Mouse (Mus musculus) hindbrain, embryonic 13.5 days (tissue): ENCODE measurements around the gene Gse1. TPM values are rescaled to one million over a fixed set of nuclear protein-coding genes. Genes with fewer than 3 reads are reported as not detected.

Source experiments
- ATAC-seq: fragments of 200-750 bp; cut with Nextera tagmentation; 2 replicates; pipeline ENCODE4 v1.8.0; 2017; ENCODE audit warnings: moderate TSS enrichment; ENCODE audit not compliant: low FRiP score
- H3K27ac ChIP-seq: fragments of 300-500 bp; sonication (generic); 2 replicates; pipeline ENCODE4 v1.5.1; 2015; ENCODE audit warnings: inconsistent platforms, mild to moderate bottlenecking, moderate library complexity
- H3K27me3 ChIP-seq: fragments of 300-500 bp; sonication (generic); 2 replicates; pipeline ENCODE4 v1.6.1; 2015; ENCODE audit warnings: mild to moderate bottlenecking, inconsistent platforms
- H3K36me3 ChIP-seq: fragments of 300-500 bp; sonication (generic); 2 replicates; pipeline ENCODE4 v1.6.1; 2015; ENCODE audit warnings: mild to moderate bottlenecking, inconsistent platforms
- H3K4me1 ChIP-seq: fragments of 300-500 bp; sonication (generic); replicated peaks from 2 replicates; pipeline ENCODE4 v1.6.1; 2015; ENCODE audit warnings: inconsistent platforms
- H3K4me2 ChIP-seq: fragments of 300-500 bp; sonication (generic); 2 replicates; pipeline ENCODE4 v1.6.1; 2015; ENCODE audit warnings: inconsistent platforms, mild to moderate bottlenecking, moderate library complexity
- H3K4me3 ChIP-seq: fragments of 300-500 bp; sonication (generic); 2 replicates; pipeline ENCODE4 v1.5.1; 2015; ENCODE audit warnings: mild to moderate bottlenecking, inconsistent platforms
- H3K9ac ChIP-seq: fragments of 300-500 bp; sonication (generic); 2 replicates; pipeline ENCODE4 v1.6.1; 2015; ENCODE audit warnings: mild to moderate bottlenecking, inconsistent platforms
- H3K9me3 ChIP-seq: fragments of 300-500 bp; sonication (generic); 2 replicates; pipeline ENCODE4 v1.6.1; 2016; ENCODE audit warnings: inconsistent platforms
- whole genome bisulfite sequencing: fragments of 180-500 bp; shearing (Covaris S2); methylation state at CpG from one replicate; pipeline ENCODE4 v1.1.7; 2015; 5-methylcytosine and 5-hydroxymethylcytosine counted together
- polyA plus RNA-seq: library from polyadenylated mRNA; unstranded; fragments of >200 nt; fragmentation: Nextera tagmentation; extraction: Ambion mirVana; gene quantifications from 2 replicates; pipeline ENCODE4 v1.2.1, GENCODE M21; 2015

Gene Gse1
- polyA plus RNA-seq, 1 experiment from 2014 or later = 22.1 TPM

DNA sequence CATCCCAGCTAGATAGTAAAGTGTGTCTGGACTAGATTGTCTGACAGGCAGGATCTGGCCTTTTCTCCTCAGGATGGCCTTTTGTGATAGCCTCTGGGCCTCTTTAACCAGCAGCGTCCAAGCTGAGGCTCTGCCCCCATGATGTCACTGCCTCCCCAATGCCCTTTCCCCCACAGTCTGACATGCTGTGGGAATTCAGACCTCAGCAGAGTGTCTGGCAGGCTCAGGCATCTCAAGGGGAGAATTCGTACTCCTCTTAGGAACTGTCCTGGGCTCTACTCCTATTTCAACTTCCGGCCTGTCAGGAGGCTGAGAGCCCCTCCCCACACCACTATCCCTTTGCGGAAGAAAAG lies 236.3 kb downstream of the Gse1 start:
- H3K36me3 ChIP-seq = no peaks in the 10 kb centered on the region
- no peak overlapping the region for H3K27ac ChIP-seq
- 0 out of 2 replicates have a peak, but pooled peaks cover 5% of the 10 kb centered on the region for H3K27me3 ChIP-seq
- ATAC-seq = no peak
- H3K4me3 ChIP-seq = no peak overlapping the region
- peaks cover 70% of the 10 kb centered on the region for H3K4me1 ChIP-seq
- 65% methylated on average over 4 of the region's 4 CpGs for WGBS
- H3K9ac ChIP-seq = no peak overlapping the region
- H3K4me2 ChIP-seq = no peak overlapping the region
- H3K9me3 ChIP-seq = no peaks in the 10 kb centered on the region

DNA sequence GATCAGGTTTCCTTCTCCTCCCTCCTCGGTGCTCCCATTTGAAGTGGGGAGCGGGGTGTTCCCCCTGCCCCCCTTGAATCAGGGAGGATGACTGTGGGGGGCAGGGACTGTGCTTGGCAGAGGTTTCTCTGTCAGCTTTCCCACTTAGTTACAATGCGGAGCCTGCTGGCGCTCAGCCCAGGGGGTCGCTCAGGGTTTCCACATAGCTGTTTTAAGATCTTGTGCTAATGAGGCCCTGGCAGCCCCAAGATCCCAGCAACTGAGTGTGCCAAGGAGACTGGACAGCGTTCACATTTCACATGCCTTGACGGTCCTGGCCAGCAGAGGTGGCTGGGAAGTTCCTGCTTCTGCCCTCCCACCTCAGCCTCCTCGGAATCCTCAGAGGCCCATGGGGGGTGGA lies 237.5 kb downstream of the Gse1 start:
- Histone ChIP-seq H3K4me1 (peaks cover 69% of the 10 kb centered on the region), H3K27me3 (0 out of 2 replicates have a peak, but pooled peaks cover 5% of the 10 kb centered on the region), H3K9me3 (no peaks in the 10 kb centered on the region), H3K36me3 (no peaks in the 10 kb centered on the region), H3K9ac (no peak overlapping the region), H3K4me2 (no peak overlapping the region), H3K4me3 (no peak overlapping the region), H3K27ac (peak overlapping the region; percentile 58)
- 14% methylated on average over 8 of the region's 8 CpGs for WGBS
- no peak; the same call in 1 of the 2 replicates for ATAC-seq

DNA sequence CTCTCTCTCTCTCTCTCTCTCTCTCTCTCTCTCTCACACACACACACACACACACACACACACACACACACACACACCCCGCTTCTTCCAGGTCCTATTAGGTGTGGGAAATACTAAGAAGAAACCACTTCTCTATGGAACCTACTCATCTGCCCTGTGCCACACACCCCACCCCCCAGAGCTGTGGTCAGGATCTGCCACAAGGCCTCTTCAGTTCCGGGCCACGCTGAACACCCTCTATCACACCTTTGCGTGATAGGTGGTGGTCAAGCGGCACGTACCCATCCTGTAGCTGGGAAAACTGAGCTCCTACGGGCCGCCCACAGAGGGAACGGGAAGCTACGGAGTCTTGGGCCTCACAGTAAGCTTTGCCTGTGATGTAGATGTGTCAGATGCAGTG lies 238.0 kb downstream of the Gse1 start:
- Histone ChIP-seq H3K4me1 (peaks cover 69% of the 10 kb centered on the region), H3K9me3 (no peaks in the 10 kb centered on the region), H3K36me3 (no peaks in the 10 kb centered on the region), H3K27me3 (0 out of 2 replicates have a peak, but pooled peaks cover 5% of the 10 kb centered on the region), H3K4me3 (no peak overlapping the region), H3K9ac (peak overlapping the region; percentile 29; the same call in 1 of the 2 replicates), H3K27ac (no peak overlapping the region), H3K4me2 (no peak overlapping the region)
- 62% methylated on average over 10 of the region's 10 CpGs for WGBS
- ATAC-seq = no peak

DNA sequence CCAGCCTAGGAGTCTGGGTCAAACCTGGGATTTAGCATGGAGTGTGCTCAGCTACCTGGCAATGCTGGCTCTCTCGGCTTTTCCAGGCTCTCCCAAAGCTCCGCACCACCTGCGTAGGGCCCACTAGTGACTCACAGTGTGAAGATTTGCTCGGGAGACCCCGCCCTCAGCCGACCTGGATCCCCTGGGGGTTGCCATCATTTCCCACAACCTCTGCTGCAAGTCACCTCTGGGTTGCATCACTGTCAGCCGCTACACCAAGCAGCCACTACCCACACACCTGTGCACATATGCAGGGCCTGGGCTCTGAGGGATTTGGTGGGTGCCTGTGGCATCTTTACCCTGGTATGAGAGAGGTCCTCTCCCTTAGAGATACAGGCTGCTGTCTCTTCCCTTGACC lies 239.3 kb downstream of the Gse1 start:
- Histone ChIP-seq H3K4me3 (no peak overlapping the region), H3K9ac (no peak overlapping the region; the same call in 1 of the 2 replicates), H3K36me3 (no peaks in the 10 kb centered on the region), H3K27me3 (0 out of 2 replicates have a peak, but pooled peaks cover 5% of the 10 kb centered on the region), H3K4me2 (no peak overlapping the region), H3K9me3 (no peaks in the 10 kb centered on the region), H3K27ac (no peak overlapping the region), H3K4me1 (peaks cover 69% of the 10 kb centered on the region)
- 87% methylated on average over 7 of the region's 7 CpGs for WGBS
- ATAC-seq = no peak

DNA sequence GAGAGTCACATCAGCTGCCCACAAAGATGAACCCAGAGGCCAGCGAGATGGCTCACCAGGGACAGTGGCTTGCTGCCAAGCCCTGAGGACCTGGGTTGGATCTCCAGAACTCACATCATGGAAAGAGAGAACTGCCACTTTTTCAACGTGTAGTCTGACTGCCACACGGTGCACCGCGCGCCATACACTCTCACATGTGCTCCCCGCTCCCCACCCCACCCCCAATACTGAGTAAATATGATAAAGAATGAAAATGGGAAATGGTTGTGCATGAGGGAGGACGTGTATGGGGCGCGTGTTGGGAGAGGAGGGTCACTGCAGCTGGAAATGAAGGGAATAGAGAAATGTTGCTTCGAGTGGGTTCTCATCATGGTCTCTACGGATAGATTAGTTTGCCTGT lies 241.9 kb downstream of the Gse1 start:
- 0 out of 2 replicates have a peak, but pooled peaks cover 5% of the 10 kb centered on the region for H3K27me3 ChIP-seq
- H3K27ac ChIP-seq = no peak overlapping the region
- no peaks in the 10 kb centered on the region for H3K36me3 ChIP-seq
- H3K9ac ChIP-seq = no peak overlapping the region
- H3K4me3 ChIP-seq = no peak overlapping the region
- peaks cover 87% of the 10 kb centered on the region for H3K4me1 ChIP-seq
- no peak overlapping the region for H3K4me2 ChIP-seq
- WGBS = 93% methylated on average over 12 of the region's 12 CpGs
- ATAC-seq = no peak
- H3K9me3 ChIP-seq = no peaks in the 10 kb centered on the region

DNA sequence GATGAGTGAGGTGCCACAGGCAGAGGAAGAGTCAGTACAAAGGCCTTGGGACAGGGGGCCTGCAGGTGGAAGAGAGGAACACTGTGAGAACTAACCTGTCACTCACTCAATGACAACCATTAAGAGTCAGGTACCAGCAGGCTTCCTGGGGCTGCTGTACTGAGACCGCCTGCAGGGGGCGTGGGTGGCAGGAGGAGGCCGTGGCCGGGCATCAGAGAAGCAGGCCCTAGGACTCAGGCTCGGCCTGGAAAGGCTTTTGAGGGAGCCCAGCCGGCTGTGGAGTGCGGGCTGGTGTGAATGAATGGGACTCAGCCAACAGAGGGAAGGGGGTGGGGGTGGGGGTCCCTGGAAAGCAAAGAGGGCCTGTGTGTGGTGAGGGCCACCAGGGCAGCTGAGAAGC lies 242.9 kb downstream of the Gse1 start:
- Histone ChIP-seq H3K4me2 (no peak overlapping the region), H3K9me3 (no peaks in the 10 kb centered on the region), H3K4me3 (no peak overlapping the region), H3K4me1 (peaks cover 88% of the 10 kb centered on the region), H3K27me3 (0 out of 2 replicates have a peak, but pooled peaks cover 5% of the 10 kb centered on the region), H3K27ac (peak overlapping the region; percentile 87), H3K9ac (no peak overlapping the region), H3K36me3 (no peaks in the 10 kb centered on the region)
- WGBS = 9% methylated on average over 7 of the region's 7 CpGs
- no peak for ATAC-seq

DNA sequence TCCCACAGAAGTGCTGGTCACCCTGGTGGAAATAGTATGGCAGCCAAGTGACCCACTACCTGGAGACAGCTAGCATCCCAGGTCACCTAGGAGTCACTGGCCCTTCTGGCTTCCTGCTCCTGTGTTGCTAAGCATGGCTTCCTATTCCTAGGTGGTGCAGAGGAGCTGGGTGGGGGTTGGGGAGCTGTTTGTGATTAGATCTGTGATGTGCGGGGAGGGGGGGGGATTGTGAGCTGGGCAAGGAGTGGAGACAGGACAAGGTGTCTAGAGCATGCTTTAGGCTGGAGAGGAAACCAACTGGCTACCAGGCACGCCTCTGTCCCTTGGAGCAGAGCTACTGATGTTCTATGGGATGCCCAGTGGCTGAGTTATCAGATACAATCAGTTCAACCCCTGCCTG lies 243.5 kb downstream of the Gse1 start:
- H3K9me3 ChIP-seq = no peaks in the 10 kb centered on the region
- H3K27ac ChIP-seq = peak overlapping the region; percentile 87
- no peak overlapping the region; the same call in 1 of the 2 replicates for H3K4me2 ChIP-seq
- H3K36me3 ChIP-seq = no peaks in the 10 kb centered on the region
- H3K9ac ChIP-seq = no peak overlapping the region
- H3K4me1 ChIP-seq = peaks cover 88% of the 10 kb centered on the region
- ATAC-seq = no peak
- WGBS = 63% methylated on average over 2 of the region's 2 CpGs
- H3K27me3 ChIP-seq = 0 out of 2 replicates have a peak, but pooled peaks cover 5% of the 10 kb centered on the region
- H3K4me3 ChIP-seq = no peak overlapping the region

DNA sequence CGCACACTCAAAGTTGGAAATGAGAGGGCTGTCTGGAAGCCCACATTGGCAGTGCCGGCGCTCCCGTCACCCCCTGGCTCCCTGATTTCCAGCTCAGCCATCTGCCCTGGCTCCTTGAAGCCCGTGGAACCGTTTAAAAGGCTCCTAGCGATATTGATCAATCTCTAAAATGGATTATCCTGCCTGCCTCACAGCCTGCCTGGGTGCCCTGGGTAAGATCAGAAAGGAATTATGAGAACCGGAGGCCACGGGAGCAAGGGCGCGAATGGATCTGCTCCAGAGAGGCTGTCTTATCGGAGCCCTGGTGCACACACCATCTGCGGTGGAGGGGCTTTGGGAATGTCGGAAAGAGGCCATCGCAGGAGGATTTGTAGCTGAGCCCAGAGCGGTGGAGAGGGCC lies 244.0 kb downstream of the Gse1 start:
- Histone ChIP-seq H3K4me2 (peak overlapping the region; percentile 17; the same call in 1 of the 2 replicates), H3K9me3 (no peaks in the 10 kb centered on the region), H3K4me1 (peaks cover 88% of the 10 kb centered on the region), H3K36me3 (no peaks in the 10 kb centered on the region), H3K4me3 (no peak overlapping the region), H3K27ac (peak overlapping the region; percentile 87), H3K9ac (no peak overlapping the region), H3K27me3 (0 out of 2 replicates have a peak, but pooled peaks cover 5% of the 10 kb centered on the region)
- ATAC-seq = no peak
- 35% methylated on average over 16 of the region's 16 CpGs for WGBS

DNA sequence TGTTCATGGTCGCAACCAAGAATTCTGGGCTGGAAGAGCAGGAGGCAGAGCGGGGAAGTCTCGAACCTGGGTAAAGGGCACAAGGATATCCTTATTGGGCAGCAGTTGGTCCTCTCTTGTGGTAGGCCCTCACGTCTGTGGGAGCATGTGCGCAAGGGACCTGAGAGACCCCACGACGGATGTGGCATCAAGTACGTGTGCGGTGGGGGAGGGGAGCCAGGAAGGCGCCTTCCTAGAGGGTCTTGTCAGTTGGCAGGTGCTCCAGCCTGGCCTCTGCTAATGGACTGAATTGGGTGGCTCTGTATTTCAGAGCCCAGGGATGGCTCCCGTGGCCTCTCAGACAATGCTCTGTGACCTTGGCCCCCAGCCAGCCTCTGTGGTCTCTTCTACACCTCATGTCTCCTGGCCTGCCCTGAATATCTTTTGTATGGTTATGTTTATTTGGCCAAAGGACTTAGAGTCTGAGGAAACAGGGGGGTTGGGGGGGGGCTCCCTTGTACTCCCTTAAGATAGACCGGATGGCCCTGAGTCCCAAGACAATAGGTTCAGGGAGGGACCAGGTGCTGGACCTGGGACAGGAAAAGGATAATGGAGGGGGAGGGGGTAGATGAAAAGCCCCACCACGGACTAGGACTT lies 245.6 kb downstream of the Gse1 start:
- Histone ChIP-seq H3K27ac (no peak overlapping the region), H3K36me3 (no peaks in the 10 kb centered on the region), H3K4me2 (no peak overlapping the region), H3K9me3 (no peaks in the 10 kb centered on the region), H3K4me1 (peaks cover 85% of the 10 kb centered on the region), H3K4me3 (no peak overlapping the region), H3K9ac (no peak overlapping the region), H3K27me3 (no peaks in the 10 kb centered on the region)
- ATAC-seq = no peak
- WGBS = 74% methylated on average over 13 of the region's 13 CpGs

DNA sequence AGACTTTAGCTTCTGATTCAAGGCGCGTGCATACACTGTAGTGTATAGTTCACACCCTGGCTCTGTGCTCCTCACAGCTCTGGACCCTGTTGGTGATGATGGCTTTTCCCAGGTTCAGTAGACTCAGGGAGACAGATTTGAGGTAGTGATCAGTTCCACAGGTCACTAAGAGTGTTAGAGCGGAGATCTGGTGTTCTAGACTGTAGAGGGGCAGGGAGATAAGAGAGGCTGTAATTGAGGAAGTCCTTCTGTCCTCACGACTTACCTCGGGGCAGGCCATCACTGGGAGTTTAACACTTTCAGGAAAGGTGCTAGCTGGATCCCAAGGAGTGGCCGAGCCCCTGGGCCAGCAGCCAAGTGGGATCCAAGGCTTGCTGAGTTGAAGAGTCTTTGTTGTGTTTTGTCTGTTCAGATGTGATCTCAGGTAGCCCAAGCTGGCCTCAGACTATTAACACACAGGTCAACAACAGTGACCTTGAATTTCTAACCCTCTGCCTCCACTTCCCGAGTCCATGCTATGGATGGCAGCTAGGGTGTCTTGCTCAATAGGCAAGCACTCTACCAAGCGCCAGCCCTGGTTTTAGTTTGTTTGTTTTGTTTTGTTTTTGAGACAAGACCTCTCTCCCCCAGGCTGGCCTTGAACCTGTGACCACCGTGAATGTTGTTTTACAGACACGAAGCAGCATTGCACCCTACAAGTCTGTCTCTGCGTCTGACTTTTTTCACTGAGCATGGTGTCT lies 246.4 kb downstream of the Gse1 start:
- H3K4me1 ChIP-seq = peaks cover 89% of the 10 kb centered on the region
- no peaks in the 10 kb centered on the region for H3K27me3 ChIP-seq
- no peak for ATAC-seq
- no peaks in the 10 kb centered on the region for H3K9me3 ChIP-seq
- H3K4me3 ChIP-seq = no peak overlapping the region
- no peak overlapping the region for H3K9ac ChIP-seq
- WGBS = 85% methylated on average over 11 of the region's 11 CpGs
- H3K27ac ChIP-seq = 0 out of 2 replicates have a peak overlapping the region, but pooled peaks have one; percentile 24
- no peak overlapping the region for H3K4me2 ChIP-seq
- no peaks in the 10 kb centered on the region for H3K36me3 ChIP-seq

DNA sequence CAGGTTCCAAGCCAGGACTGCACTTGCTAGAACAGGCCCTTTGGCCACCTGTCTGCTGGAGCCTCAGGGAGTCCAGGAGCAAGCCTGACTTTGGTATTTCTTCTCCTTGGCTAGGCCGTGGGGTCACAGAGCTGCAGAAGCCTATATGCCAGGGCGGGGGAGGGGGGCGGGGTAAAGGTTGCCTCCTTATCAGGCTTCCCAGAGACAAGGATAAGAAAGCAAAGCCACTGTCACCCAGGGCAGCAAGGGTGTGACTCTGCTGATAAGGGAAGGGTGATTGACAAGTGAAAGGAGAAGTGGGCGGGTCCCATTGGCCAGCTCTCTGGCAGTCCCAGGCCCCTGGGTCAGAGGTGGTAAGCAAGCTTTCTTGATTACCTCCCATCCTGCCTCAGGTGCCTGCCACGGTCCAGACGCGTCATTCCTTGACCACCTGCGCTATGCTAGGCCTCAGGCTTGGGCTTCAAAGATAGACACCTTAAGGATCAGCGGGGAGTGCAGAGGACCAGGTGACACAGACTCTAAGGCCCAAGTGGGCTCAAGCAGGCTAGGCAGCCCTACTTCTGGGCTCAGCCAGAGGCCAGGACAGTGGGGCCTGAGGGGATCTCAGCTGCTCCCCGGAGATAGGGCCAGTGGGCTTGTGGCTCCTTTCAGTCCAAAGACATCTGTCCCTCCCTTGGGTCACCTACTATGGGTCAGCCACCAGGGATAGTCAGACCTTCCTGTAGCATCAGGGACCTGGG lies 247.4 kb downstream of the Gse1 start:
- ATAC-seq = no peak
- no peak overlapping the region for H3K4me2 ChIP-seq
- WGBS = 70% methylated on average over 10 of the region's 10 CpGs
- peak overlapping the region; percentile 82 for H3K27ac ChIP-seq
- no peaks in the 10 kb centered on the region for H3K27me3 ChIP-seq
- H3K4me1 ChIP-seq = peaks cover 80% of the 10 kb centered on the region
- no peak overlapping the region for H3K4me3 ChIP-seq
- H3K36me3 ChIP-seq = no peaks in the 10 kb centered on the region
- H3K9me3 ChIP-seq = no peaks in the 10 kb centered on the region
- H3K9ac ChIP-seq = 0 out of 2 replicates have a peak overlapping the region, but pooled peaks have one; percentile 5
